Mouse (Mus musculus) layer of hippocampus, postnatal 25 days (tissue): ENCODE data around the gene Cmas. TPM values are rescaled to one million over a fixed set of nuclear protein-coding genes. Genes with fewer than 3 reads are reported as not detected.

Experiments
- DNase-seq, 2 experiments: peaks; one replicate each; pipeline ENCODE4 v3.0.0; 2022; ENCODE audit warnings: mixed read lengths in 2 of 2, low spot score in 1 of 2; ENCODE audit errors: extremely low spot score in 1 of 2
- total RNA-seq, 2 experiments: library from RNA; stranded (reverse); gene quantifications; 2 replicates each; pipeline ENCODE4 v1.2.3; 2021

The Cmas gene
- 100 to 1,000 TPM in 1 of 2 experiments, 10 to 100 TPM in 1; 99.1 to 108 TPM for total RNA-seq

DNA sequence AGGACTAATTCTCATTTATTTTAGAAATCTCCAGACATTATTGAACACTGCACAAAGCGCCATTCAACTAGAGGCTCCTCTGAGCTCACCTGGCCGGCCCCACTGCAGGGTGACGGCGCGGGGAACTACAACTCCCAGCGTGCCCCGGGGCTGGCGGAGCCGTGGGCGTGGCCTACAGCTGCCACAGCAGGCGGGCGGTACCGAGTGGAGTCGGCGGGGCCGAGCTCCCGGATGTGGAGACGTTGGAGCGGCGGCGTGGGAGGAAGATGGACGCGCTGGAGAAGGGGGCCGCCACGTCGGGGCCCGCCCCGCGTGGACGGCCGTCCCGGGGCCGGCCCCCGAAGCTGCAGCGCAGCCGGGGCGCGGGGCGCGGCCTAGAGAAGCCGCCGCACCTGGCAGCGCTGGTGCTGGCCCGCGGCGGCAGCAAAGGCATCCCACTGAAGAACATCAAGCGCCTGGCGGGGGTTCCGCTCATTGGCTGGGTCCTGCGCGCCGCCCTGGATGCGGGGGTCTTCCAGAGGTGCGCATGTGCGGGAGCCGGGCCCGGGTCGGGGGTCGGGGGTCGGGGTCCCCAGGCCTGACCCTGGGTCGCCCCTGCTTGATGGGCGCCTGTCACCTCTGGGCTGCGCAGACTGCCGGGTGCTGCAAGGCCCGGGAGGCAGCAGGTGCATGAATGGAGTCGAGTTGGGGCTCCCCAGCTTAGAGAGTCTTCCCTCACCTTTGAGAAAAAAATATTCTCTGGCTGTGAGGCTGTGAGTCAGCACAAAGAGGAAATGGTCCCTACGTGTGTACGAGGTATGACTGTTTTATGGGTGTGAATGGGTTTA is at the start of gene Cmas:
TSS of gene Cmas (plus strand) at position 180 of the 827 bp plus-strand sequence.
- peak; percentile 83 to 85 for DNase-seq

DNA sequence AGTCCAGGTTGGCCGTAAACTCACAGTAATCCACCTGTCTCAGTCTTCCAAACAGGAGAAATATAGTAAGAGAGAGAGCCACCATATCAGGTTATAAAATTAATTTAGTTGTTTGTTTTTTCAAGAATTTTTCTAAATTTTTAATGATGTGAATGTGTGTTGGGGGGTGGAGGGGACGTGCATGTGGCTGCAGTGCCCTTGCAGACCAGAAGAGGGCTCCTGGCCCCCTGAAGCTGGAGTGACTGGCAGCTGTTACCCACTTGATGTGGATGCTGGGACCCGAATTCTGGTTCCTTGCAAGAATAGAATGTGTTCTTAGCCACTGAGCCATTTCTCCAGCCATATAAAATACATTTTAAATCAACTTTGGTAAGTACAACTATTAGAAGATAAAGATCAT is 49.8 kb upstream of the Cmas start:
- no peak for DNase-seq

DNA sequence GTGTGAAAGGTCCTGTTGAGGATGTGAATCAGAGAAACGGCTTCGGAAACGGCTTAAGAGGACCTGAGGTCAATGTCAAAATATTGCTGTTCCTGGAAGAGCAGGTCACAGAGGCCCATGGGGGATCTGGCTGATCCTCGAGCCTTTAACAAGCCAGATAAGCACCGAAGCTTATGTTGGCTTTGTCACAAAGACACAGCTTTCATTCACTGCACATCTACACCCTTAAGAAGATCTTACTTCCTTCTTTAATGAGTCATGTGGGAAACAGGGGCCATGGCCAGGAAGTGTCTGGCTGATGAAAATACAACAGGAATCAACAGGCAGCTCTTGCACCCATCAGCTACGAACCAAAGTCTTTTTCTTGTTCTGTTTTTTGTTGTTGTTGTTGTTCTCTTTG is 48.1 kb upstream of the Cmas start:
- DNase-seq: no peak

DNA sequence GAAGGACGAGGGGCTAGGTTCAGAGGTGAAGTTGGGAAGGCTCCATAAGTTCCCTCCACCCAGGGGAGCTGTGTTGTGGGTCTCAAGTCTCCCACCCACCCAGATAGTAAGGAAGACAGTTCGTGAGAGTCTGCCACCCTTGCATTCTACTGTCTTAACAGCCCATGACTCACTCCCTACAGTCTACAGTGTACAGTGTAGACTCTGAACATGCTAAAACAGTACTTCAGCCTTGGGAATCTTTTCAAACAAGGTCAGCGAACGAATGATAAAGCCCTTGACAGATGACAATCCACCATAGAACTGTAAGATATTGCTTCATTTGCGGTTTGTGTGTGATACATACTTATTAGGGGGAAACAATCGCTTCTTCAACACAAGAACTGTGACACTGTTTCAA is 45.8 kb upstream of the Cmas start:
- no peak for DNase-seq

DNA sequence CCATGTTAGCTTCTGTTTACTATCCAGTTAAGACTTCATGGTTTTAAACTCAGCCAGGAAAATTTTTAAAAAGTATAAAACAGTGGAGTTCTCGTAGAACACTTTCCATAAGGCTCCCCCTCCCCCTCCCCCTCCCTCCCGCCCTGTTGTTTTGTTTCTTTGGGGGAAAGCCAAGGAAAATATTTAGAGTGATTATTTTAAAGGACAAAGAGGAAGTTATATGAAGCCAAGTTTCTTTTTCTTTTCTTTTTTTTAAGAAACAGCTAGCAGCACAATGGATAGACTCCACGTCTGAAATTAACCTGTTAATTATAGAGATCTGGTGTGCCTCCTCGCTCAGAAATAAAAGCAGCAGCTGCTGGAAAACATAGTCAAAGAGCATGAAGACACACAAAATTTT is 45.4 kb upstream of the Cmas start:
- DNase-seq: no peak

DNA sequence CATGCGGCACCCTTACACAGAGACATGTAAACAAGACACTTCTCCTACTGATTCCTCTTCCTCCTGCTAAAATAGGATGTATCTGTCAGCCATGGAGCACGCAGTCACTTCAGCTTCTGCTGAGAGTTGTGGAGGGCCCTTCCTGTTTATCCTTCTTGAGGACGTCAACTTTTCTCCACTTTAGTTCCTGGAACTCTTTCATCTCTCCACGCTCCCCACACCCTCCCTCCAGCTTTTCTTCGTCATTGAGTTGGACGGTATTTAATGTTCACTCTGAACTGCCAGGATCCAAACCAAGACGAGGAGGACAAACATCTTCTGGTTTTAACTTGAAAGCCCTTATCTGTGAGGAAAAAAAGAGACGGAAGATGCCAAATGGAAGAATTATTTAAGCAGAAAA is 41.5 kb upstream of the Cmas start:
- DNase-seq: no peak

DNA sequence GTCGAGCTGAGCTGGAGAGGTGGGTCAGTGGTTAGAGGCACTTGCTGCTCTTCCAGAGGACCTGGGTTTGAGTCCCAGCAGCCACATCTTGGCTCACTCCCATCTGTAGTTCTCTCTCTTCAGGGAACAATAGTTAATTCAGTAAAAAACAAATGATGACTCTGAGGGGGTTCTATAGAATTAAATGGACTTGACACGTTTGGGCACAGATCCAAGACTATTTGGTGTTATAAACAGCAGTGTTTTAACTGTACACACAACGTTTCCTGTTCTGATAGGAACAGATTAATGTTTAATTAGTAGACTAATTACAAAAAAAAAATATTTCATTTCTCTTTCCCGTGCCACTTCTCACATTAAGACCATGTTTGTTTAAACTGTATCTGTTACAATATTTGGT is 39.3 kb upstream of the Cmas start:
- no peak for DNase-seq

DNA sequence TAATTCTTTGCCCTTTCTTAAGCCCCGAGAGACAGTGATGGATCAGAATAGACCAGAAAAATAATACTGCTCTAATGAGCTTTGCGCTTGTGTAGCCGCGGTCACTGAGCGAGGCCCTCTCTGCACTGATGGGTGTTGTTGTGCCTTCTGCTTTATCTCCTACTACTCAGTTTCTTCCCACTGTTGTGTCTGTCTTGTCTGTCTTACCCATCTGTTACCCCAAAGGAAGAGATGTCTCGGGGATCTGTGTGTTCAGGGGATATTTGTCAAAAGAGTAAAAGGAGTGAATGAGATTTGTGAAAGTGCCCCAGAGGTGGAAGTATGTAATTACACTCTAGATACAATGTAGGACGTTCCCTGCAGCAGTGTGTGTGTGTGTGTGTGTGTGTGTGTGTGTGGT is 38.3 kb upstream of the Cmas start:
- no peak for DNase-seq

DNA sequence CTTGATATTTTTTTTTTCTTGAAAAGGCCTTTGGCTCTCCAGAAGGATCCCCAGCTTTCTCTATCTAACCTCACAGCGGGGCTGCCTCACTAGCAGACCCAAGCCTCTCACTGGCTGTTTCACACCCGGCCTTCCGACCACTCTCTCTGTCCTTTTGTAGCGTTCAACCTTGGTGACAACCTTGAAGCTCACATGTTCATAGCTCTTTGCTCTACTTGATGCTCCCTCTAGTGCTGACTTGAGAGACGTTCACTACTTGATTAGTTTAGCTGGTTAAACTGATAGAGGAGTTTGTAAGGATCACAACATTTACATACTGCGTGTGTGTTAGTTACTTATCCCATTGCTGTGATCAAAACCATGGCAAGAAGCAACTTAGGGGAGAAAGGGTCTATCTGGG is 35.8 kb upstream of the Cmas start:
- DNase-seq: no peak

DNA sequence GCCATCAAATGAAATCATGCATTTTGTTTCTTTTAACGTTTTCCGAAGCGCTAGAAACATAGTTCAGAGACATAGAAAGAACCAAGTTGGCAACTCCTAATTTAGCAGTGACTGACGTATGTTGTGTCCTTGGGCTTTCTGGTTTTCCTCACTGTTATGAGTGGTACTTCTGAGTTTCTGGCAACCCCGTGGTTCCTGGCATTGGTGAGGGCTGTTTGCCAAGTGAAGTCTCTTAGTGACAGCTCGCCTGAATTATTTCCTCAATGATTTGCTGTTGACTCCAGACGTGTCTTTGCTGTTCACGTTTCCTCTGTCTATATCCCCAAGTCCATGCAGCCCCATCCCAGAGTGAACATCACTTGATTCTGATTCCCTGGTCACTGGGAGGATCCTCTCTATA is 34.8 kb upstream of the Cmas start:
- DNase-seq: no peak

DNA sequence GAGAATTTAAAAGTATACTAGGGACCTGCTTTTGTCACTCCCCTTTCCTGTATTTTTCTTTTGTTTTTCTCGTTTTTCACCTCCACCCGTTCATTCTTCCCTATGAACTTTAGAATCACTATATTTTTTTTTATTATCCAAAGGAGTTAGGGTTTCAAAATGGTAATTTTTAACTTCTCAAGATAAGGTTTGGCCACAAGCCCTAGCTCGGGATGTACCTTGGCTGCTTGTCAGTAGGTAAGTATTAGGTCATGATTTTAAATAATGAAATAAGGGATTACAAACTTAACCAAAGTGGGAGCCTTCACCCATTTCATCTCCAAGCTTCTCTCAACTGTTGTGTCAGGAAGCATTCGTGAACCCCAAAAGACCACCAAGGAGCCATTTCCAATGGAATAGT is 30.5 kb upstream of the Cmas start:
- DNase-seq: no peak

DNA sequence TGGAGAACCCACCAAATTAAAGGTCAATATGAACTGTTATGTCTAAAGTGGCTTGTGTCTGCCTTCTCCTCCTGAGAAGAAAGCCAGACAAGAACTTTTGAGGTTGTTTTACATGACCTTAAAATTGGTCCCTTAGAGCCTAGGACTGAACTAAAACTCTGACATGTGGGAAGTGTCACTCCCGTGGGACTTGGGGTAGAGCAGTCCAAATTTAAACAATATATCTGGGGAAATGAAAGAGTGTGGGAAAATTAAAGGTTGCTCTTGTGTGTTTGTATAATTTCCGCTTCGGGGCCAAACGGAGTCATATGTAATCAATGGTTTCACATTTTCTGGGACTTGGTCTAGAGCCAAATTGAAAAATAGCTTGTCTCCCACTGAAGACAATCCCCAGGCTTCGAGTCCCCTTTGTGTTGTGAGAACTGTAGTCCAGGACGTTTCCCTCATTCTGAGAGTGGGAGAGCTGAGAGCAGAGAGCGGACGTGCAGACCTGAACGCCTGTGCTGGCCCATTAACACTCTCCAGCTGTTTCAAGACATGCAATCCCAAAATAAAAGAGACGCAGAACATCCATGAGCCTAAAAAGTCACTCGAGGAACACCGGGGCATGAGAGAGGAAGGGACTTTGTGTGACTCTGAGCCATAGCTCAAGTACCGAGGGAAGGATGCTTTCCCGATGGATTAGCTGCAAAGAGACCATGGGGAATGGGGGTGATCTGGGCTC is 23.8 kb upstream of the Cmas start:
- DNase-seq: no peak

DNA sequence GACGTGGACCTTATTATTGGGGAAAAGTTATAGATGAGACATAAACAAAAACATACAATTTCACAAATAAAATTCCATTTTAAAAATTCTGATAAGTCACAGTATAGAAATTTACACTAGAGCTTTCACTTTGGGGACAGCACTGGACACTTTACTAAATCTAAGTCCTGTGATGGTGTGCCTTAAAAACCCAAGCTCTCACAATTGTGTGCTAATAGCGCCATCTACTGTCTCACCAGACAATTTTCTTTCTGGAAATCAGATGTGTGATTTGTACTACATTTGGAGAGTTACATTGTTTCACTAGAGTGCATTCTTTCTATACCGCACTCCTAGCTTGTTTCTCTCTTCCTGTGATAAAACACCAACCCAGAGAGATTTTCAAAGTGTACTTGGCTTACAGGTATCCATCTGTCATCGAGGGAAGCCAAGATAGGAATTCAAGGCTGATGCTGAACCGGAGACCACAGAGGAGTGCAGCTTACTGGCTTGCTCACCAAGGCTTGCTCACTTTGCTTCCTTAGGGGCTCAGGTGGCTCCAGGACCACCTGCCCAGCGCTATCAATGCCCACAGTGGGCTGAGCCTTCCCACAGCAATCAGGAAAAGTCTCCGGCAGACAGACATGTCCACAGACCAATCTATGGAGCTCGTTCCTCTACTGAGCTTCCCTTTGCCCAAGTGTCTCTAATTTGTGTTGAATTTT is 21.0 kb upstream of the Cmas start:
- no peak for DNase-seq

DNA sequence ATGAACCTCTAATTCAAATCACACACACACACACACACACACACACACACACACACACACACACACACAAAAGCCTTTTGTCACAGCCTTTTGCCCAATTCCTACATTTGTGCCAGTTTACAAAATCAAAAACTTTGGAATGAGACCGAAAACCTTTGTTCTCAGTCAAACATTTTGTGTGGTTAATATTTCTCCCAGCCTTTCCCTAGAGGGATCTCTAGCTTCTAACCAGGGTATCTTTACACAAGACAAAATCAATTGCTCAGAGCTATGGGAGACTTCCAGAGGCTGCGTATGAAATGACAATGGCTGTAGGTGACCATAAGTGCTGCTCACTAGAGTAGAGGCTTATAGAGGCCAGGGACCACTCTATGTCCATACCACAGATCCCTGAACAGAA is 18.3 kb upstream of the Cmas start:
- DNase-seq: no peak

DNA sequence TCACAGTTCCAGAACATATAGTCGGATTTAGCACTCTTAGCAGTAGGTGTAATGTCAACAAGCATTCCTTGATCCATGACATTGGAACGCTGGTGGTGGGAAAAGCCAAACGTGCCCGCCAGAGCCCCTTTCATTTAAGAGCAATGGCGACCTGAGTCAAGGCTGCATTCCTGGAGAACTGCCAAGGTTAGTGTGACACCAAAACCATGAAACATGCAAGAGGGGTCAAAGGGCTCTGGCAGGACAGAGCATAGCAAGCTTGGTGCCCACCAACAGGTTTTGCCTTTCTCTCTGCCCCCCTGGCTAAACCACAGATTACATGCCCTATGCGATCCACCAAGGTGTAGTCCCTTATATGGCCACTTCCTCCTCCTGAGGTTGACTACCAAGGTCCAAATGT is 17.8 kb upstream of the Cmas start:
- no peak for DNase-seq

DNA sequence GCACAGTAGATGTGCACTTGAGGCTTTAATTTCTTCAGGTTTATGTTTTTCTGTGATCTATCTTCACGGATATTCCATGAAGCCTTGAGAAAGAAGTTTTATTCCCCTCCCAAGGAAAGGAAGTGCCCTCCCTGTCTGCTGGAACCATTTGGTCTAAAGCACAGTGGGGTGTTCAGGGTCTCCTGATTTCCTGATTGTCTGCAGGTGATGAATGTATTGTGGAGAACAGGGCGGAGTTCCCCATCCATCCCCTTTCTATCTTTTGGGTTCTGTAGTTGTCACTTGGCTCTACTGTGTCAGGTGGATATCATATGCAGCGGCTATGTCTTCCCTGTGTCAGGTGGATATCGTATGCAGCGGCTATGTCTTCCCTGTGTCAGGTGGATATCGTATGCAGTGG is 14.7 kb upstream of the Cmas start:
- DNase-seq: no peak

DNA sequence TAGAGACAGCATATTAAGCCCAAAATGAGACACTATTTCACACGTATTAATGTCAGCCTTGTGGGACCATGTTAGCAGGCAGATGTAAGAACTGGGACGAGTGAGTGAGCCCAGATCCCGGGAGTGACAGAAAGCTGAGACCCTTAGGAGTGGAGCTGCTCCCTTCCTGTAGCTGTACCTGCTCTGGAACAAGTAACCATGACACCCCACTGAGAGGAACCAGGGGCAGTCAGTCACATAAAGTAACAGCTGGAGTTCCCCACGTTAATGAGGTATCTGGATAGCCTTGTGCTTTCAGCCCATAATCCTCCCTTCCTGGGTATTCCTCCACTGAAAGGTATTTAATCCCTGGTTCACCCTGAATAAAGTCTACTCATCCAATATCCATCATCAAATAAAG is 13.3 kb upstream of the Cmas start:
- no peak for DNase-seq

DNA sequence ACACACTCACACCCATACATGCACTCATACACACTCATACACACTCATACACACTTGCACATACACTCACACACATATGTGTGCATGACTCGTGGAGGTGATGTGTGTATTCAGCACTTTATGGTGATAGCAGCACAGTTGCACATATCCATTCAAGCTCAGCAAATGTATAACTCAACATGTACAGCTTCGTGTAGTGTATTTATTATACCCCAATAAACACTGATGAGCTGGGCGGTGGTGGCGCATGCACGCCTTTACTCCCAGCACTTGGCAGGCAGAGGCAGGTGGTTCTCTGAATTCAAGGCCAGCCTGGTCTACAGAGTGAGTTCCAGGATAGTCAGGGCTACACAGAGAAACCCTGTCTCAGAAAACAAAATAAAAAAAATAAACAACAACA is 11.0 kb upstream of the Cmas start:
- no peak for DNase-seq

DNA sequence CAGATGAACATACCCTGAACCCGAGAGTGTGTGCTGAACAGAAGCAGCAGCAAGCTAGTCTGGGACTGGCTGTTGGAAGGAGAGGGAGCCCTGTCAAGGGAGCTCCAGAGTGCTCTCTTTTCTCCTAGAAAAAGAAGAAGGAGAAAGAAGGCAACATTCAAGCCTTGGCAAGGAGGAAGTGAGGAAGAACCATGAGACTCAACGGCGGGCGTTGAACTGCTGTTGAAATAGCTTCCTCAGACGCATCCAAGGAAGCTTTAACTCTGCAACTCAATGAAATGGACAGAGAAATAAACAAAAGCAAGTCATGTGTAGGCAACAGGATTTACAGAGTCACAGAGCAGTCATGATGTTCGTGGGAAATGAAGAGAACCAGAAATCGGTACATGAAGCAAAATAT is 9.7 kb upstream of the Cmas start:
- DNase-seq: no peak

DNA sequence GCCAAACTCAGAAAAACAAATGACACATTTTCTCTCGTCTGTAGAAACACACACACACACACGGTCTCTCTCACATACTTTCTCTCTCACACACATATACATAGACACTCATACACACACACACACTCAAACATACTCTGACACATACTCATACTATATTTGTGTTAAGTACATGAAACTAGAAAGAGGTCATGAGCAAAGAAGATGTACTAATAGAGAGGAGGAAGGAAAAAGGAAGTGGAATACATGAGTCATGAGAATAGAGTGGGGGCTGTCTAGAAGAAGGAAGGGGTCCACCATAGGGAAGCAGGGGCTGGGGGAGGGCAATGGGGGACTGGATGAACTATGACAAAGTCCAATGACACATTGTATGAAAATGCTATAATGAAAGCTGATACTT is 9.3 kb upstream of the Cmas start:
- no peak for DNase-seq

DNA sequence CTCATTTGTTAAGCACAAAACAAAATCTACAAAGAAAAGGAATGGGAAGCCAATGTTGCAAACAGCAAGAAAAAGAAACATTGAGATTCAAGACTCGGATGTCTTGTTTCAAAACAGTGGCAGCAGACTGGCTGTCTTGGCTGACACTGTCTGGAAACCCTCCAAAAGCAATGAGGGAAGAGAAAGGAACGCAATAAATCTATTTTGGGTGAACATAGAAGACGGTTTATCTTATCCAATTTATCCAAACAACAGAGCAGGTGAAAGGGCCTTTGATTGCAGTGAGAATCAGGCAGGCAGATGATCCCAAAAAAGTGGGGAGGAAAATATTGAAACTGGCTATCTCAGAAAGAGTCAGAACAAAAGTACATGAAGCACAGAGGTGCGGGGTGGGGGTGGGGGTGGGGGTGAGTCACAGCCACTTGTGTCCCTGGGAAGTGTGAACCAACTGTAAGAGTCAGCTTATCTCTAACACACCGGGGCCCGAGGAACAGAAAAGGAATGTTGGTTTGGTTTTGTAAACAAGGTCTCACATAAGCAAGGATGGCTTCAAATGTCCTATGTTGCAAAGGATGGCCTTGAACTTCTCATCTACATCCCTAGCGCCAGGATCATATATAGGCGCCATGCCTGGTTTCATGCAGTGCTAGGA is 8.3 kb upstream of the Cmas start:
- no peak for DNase-seq
